Mouse (Mus musculus): ENCODE data around the gene Galk1.

The Galk1 gene

DNA sequence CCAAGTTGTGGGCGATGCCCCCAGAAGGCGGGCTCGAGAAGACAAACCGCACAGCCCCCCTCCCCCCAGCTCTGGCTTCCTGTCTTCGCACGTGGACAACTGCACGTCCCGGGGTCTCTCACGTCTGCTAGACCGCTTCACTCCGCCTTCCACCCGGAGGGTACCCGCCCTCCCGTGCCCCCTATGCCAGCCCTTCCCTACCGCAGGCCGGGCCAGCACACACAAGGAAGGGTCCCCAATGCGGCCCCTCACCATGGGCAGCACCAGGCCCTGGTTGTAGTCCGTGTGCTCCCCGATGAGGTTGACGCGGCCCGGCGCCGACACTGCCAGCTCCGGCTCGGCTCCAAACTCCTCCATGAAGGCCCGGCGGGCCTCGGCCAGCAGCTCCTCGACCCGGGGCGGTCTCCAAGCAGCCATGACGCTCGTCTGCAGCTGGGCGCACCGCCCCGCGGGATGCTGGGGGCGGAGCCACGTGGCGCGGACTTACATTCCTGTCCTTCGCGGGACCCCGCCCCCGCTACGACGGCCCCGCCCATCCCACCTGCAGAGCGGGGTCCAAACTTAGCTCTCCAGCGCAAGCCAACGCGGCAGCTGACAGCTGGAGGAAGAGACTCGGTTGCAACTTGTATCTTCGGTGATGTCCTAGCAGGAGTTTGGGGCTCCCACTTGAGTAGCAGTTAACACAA, at the start of gene Galk1:
Galk1 (minus strand) TSS at position 458 of the 686 bp plus-strand sequence.
- peak in 1 of 2 experiments; percentile 60 for DNase-seq (ENCODE audit: low read depth in 1 of 2, low spot score in 2 of 2)

DNA sequence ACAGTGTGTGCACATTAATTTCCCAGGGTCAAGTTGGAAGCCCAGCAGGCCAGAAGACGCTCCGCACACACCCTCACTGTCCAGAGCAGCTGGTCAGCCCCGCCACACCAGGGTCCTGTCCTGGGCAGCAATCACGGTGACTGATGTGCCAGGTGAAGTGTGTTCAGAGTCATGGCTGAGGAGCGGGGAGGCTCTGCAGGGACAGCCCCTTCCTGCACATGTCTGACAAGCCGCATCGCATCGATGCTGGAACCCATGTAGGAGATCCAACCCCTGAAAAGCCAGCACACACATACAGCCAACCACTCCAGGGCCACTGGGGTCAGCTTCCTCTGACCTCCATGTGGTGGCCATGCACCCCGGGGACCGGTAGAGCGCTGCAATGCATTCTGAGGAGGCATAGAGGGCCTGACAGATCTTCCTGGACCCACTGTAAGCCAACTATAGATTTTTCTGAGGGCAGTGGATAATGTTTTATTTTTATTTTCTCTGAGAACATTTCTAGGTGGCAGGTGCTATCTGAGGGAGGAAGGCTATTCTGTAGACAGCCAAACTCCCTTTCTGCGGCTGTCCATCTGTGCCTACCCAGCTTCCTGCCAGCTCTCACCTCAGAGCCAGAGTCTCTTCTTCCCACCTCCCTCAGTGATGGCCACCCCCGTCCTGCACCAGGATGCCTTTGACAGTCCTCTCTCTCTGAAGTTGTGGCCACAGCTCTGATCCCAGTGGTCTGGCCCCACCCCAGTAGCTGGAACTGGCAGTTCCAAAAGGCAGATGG, 49.3 kb upstream of the Galk1 start:
- no peak for DNase-seq (ENCODE audit: low read depth in 1 of 2, low spot score in 2 of 2)

DNA sequence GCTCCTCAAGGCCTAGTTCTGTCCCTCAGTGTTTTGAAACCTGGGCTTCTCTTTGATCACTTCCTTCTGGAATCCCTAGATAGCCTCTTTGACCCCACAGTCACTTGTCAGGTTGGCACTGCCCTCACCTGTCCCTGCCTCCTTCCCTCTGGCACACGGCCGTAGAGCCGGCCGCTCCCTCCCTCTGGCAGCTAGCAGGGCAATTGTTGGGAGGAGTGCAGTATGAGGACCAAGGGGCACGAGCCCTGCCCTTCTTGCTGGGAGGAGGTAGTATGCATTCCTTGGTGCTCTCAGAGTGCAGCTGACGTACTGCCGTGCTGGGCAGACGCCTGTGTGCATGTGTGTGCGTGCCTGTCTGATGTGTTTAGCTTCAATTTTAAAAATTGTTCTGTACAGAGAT, 48.1 kb upstream of the Galk1 start:
- no peak for DNase-seq (ENCODE audit: low read depth in 1 of 2, low spot score in 2 of 2)

DNA sequence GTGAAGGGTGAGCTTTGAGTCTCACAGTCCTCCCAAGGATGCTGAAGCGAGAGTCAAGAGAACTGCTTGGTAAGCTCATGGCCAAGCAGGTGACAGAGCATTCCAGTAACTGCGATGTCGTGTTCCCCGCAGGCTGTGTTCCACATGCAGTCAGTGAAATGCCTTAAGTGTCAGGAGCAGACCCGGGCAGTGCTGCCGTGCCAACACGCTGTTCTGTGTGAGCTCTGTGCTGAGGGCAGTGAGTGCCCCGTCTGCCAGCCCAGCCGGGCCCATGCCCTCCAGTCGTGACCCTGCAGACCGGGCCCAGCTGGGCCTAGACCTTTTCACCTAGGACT, 47.1 kb upstream of the Galk1 start:
- DNase-seq (ENCODE audit: low read depth in 1 of 2, low spot score in 2 of 2): no peak

DNA sequence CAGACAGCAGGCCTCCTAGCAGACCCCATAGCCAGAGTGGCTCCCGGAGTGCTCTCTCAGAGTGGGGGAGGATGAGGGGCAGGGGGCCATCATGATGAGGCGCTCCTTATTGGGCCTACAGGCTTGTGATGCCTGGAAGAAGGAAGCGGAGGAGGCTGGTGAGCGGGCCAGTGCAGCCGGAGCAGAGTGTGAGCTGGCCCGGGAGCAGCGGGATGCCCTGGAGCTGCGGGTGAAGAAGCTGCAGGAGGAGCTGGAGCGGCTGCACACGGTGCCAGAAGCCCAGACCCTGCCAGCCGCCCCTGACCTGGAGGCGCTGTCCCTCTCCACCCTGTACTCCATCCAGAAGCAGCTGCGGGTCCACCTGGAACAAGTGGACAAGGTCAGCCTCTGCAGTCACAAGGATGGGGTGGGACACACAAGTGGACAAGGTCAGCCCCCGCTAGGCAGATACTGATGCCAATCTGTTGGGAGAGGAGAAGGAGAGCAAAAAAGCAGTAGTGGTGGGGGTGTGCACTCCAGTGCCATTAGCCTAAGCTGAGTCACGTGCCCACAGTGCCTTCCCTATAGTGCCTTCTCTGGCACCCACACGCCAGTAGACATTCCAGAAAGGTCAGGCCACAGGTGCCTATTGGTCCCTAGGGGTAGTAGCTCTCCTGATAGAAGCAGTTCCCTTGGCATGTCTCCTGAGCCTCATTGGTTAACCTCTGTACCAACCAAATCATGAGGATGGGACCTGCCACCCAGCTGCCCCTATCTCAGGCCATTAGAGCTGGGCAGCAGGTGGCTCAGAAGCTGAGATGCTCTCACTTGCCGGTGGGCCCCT, 46.6 kb upstream of the Galk1 start:
- no peak for DNase-seq (ENCODE audit: low read depth in 1 of 2, low spot score in 2 of 2)

DNA sequence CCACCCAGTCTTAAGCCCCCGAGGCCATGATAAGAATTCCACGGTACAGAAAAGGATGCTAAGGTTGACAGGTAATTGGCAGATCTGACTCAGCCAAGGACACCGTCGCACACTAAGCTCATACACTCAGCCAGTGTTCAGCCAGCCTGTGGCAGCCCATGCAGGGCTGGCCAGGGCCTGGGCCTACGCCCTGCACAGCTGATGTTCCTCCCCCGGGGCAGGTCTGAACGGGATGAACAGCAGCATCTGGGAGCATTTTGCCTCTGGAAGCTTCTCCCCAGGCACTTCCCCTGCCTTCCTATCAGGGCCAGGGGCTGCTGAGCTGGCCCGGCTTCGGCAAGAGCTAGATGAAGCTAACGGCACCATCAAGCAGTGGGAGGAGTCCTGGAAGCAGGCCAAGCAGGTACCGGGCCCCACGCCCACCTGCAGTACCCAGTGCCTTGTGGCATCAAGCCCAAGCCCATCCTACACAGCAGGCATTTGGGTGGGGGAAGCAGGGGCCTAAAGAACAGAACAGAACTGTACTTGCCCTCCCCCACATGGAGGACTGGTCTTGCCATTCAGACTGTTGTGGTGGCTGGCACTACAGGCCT, 45.6 kb upstream of the Galk1 start:
- no peak for DNase-seq (ENCODE audit: low read depth in 1 of 2, low spot score in 2 of 2)

DNA sequence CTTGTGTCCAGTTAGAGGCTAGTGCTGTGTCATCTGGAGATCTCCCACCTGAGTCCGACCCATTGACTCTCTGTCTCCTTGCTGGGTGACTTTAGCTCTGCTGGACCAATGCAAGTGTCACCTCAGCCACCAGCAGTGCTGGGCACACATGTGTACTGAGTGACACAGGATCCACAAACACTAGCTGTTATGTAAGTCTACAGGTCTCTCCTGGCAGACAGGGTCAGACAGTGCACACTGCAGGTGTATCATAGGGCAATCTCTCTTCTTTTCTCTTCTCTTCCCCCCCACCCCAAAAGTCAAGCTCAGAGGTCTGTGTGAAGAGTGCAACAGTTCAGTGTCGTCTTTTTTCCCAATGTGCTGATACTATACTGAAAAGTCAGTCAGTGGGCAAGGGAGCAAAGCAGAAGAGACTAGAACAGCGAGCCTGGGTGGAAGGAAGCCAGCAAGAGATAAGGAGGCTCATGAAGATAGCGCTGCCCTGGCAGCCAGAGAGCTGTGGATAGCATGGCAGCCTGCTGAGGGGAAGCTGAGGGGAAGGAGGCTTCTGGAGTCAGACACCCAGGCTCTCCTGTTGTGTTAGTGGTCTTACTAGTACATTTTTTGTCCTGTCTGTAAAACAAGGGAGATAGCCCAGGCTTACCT, 44.8 kb upstream of the Galk1 start:
- DNase-seq (ENCODE audit: low read depth in 1 of 2, low spot score in 2 of 2): no peak

DNA sequence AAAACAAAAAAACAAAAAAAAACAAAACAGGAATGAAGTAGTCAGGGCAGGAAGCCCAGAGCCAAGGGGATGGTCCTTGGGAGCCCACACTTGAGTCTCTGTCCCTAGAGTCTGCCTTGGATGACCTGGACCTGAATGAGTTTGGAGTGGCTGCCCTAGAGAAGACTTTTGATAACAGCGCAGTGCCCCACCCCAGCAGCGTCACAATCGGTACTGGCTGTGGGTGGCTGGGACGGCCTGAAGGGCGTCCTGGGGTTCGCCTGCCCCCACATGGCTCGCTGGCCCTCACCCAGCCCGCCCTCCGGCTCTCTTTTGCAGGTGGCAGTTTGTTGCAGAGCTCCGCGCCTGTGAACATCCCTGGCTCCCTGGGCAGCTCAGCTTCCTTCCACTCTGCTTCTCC, 43.4 kb upstream of the Galk1 start:
- no peak for DNase-seq (ENCODE audit: low read depth in 1 of 2, low spot score in 2 of 2)

DNA sequence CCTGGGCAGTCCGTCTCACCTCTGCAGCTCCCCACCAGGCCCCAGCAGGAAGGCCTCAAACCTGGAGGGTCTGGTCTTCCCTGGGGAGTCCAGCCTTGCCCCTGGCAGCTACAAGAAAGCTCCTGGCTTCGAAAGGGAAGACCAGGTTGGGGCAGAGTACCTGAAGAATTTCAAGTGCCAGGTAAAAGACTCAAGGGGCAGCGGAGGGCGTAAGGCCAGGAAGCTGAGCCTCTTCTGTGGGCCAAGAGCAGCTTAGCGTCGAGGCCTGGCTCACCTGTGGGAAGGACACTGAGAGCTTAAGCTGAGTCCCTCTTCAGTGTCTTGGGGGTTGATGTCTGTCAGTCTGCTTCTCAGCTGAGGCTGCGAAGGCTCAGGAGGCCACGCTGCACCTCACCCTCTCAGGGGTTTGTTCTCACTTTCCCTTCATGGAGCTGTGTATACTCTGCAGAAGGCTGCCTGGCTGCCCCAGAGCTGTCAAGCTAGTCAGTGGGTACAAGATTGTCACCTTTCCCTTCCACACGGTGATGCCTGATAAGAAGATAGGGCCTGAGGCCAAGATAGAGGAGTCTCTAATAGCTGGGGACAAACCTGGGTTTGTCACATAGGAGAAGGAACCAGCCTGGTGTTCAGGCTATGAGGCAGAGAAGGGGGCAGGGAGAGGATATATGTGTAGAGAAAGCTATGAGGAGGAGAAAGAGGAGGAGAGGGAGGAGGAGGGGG, 41.2 kb upstream of the Galk1 start:
- no peak for DNase-seq (ENCODE audit: low read depth in 1 of 2, low spot score in 2 of 2)

DNA sequence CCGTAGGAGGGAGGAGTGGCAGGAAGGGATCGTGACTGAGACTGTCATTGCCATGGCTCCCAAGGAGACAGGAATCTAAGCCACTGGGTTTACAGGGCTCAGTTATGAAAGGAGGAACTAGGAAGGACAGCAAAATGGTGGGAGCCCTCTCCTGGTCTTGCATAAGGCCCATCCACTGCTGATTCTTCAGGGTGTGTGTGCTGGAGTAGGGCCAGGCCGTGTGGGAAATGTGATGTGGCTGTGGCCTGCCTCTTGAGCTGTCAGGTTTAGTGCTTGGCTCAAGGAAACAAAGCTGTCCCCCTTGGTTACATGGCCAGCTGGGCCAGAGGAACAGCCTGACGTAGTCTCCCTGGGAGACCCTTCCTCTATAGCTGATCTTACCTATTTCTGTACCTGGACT, 37.7 kb upstream of the Galk1 start:
- DNase-seq (ENCODE audit: low read depth in 1 of 2, low spot score in 2 of 2): no peak

DNA sequence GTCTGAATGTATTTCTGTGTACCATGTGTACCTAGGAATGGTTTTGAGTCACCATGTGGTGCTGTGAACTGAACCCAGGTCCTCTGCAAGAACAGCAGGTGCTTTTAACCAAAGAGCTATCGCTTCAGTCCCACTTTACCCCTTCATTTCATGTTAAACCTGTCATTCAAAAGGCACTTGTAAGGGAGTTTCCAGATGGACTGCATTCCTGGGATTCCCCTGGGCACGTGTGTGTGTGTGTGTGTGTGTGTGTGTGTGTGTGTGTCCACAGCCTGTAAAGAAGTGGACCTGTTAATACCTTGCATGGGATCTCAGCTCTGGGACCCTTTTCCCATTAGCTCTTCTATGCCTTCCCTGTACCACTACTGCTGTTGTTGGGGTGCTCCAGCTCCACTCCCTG, 37.1 kb upstream of the Galk1 start:
- DNase-seq (ENCODE audit: low read depth in 1 of 2, low spot score in 2 of 2): no peak

DNA sequence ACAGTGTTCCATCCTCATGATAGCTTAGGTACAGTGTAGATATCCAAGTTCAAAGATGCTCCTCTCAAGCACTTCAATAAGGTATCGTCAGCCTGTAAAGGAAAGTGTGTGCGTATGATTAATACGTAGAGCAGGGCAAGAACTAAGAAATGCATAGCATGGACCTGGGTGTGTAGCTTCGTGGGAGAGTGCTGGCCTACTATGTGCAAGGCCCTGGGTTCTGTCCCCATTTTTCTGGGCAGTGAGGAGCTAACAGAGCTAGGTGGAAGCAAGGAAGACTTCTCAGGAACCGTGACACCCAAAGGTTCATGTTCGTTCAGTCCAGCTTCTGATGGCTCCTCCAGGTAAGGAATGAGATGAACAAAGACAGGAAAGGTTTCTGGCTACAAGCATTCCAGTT, 32.7 kb upstream of the Galk1 start:
- no peak for DNase-seq (ENCODE audit: low read depth in 1 of 2, low spot score in 2 of 2)

DNA sequence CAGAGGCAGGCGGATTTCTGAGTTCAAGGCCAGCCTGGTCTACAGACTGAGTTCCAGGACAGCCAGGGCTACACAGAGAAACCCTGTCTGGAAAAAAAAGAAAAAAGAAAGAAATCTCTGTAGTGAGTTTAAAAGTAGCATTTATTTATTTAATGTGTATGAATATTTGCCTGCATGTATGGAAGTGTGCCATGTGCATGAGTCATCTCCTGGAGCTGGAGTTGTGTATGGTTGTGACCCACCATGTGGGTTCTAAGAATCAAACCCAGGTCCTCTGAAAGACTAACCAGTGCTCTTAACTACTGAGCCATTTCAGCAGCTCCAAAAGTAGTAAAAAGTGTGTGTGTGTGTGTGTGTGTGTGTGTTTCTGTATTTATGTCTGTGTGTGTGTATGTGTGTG, 30.8 kb upstream of the Galk1 start:
- no peak for DNase-seq (ENCODE audit: low read depth in 1 of 2, low spot score in 2 of 2)

DNA sequence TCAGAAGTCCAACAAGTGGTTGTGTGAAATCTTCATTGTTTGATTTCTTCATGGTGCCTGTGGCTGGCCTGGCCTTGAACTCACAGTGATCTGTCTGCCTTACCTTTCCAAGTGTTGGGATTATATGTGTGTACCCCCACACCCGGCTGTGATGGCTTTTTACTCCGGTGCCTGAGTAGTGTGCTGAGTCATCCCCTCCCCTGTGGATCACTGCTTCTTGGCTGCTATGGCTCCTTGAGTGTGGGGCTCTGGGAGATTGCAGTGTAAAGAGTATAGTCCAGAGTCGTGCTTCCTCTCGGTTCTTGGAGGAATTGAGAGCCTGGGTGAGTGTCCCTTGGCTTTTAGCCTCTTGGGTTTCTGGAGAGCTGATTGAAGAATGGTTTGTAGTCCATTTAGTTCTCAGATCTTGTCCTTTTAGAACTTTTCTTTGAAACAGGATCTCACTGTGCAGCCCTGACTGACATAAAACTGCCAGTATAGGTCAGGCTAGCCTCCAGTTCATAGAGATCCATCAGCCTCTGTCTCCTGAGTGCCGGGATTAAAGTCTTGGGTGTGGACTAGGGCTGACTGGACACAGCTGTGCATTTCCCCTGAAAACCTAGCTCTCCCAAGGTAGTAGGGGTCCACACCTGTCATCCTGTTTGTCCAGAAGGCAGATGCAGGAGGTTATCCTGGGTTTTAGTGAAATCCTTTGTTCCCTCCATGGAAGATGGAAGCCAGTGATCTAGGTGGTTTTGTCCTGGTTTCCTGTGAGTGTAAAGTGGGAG, 30.0 kb upstream of the Galk1 start:
- DNase-seq (ENCODE audit: low read depth in 1 of 2, low spot score in 2 of 2): no peak

DNA sequence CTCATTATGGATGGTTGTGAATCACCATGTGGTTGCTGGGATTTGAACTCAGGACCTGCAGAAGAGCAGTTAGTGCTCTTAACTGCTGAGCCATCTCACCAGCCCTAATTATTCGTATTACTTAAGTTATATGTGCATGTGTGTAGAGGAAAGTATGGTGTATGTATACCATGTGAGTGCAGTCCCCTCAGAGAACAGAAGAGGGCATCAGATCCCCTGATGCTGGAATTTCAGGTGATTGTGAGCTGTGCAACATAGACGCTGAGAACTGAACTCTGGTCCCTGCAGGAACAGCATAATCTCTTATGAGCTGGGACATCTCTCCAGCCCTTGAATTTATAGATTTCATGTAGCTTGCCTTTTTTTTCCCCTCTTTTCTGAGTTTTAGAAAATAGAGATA, 29.3 kb upstream of the Galk1 start:
- DNase-seq (ENCODE audit: low read depth in 1 of 2, low spot score in 2 of 2): no peak

DNA sequence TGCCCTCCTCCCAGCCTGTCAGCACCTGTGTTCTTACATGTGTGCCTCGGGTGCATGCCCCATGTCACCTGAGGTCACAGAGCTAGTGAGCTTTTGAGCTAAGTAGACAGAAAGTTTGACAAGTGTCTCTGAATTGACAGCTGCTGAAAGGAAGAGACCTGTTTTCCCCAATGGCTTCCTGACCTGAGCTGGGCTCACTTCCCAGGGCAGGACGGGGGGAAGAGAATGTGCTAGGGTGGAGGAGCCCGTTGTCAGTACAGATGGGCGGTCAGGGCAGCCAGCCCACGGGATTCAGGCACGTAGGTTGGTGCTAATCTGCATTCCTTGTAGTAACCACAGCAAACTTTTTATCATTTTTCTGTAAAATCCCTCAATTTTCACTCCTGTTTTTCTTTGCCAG, 28.1 kb upstream of the Galk1 start:
- no peak for DNase-seq (ENCODE audit: low read depth in 1 of 2, low spot score in 2 of 2)

DNA sequence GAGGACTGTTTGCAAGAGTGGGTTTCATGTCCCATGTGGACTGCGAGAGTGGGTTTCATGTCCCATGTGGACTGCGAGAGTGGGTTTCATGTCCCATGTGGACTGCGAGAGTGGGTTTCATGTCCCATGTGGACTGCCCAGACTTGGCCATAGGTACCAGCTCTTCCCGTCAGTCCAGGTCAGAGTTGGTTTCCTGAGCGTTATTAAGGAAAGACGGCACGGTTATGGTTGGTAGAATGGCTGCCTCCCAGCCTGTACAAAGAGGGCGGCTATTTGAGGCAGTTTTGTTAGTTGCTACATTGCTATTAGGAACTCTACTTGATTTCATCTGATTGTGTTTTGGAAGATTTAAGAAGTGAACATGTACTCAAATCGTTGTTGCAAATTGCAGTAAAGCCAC, 25.3 kb upstream of the Galk1 start:
- no peak for DNase-seq (ENCODE audit: low read depth in 1 of 2, low spot score in 2 of 2)

DNA sequence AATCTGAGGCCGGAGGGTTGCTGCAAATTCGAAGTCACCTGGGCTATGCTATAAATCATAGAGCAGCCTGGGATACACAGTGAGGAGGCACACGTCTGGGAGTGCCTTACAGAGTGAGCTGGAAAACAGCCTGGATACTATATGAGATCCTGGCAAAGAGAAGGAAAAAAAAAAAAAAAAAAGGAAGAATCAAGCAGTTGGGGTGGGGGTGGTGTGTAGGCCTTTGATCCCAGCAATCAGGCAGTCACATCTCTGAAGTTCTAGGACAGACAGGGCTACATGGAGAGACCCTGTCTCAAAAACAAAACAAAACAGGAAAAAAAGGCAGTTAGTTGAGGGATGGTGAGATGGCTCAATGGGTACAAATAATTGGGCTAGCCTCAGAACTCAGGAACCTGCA, 24.2 kb upstream of the Galk1 start:
- no peak for DNase-seq (ENCODE audit: low read depth in 1 of 2, low spot score in 2 of 2)

DNA sequence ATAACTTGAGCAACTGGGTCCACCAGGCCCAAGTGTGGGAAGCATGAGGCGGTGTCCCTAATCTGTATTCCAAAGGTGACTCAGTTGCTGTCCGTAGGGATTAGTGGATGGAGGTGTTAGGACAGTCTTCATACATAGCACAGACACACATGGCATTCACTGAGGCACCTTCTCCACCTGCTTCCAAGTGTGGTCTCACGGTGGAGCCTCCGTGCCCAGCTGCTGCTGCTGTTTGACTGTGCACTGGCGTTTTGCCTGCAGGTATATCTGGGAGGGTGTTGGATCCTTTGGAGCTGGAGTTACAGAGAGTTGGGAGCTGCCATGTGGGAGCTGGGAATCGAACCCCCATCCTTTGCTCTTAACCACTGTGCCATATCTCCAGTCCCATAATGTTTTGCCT, 22.1 kb upstream of the Galk1 start:
- no peak for DNase-seq (ENCODE audit: low read depth in 1 of 2, low spot score in 2 of 2)

Data from monocyte, adult 2 months (primary cell).